Mouse (Mus musculus): ENCODE results near the gene Ntrk2. TPM values are rescaled to one million over a fixed set of nuclear protein-coding genes. Genes with fewer than 3 reads are reported as not detected.

Gene Ntrk2
- polyA plus RNA-seq, 1 experiment from 2014 or later, result 102 TPM

DNA sequence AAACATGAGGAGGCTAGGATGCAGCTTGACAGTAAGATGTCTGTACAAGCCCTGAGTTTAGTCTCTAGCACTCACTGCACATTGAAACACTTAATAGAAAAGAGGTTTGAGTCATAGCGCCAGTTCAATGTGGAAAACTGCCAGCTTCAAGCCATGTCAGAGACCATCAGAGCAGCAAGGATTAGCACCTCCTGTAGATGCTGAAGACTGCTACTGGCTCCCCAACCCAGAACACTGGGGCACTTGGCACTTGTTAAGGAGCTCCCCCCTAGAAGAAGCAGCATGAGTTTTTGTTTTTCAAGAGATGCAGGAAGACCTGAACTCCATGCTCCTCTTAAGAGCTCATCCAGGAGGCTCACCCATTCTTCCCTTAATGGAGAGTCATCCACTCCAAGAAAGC lies 251.5 kb downstream of the Ntrk2 start:
- no peak for ATAC-seq
- H3K9me3 ChIP-seq (ENCODE audit: control insufficient read depth, low read length), result no peaks in the 10 kb centered on the region
- H3K36me3 ChIP-seq (ENCODE audit: control insufficient read depth, insufficient read depth), result no peaks in the 10 kb centered on the region
- no peaks in the 10 kb centered on the region for H3K27me3 ChIP-seq (replicated peaks; ENCODE audit: control insufficient read depth, insufficient read depth, low read length)
- WGBS, result 77% methylated on average over 1 of the region's 1 CpGs
- H3K4me1 ChIP-seq (replicated peaks; ENCODE audit: control insufficient read depth, insufficient read depth, low read length), result no peaks in the 10 kb centered on the region
- no peak overlapping the region for H3K4me2 ChIP-seq (ENCODE audit: low read length)
- no peak overlapping the region for H3K27ac ChIP-seq (ENCODE audit: low read length)
- H3K9ac ChIP-seq (replicated peaks; ENCODE audit: low read depth, low read length), result no peak overlapping the region
- no peak overlapping the region for H3K4me3 ChIP-seq (replicated peaks; ENCODE audit: low read length)

DNA sequence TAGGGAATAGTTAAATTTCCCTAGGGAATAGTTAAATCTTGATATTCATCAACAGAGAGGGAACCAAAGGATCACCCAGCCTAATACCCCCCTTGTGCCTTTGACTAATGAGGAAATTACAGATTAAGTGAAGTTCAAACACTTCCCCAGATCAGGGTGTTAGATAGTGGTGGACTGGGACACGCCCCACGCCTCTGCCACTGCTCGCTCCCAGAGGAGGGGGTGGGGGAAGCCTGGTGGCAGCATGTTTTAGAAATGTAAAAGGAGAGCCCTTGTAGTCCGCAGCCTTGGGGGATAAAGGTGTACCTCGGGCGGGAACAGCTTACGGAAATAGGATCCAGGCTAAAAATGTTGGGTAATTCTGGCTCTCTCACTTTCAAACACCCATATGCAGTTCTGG lies 252.7 kb downstream of the Ntrk2 start:
- ATAC-seq, result no peak
- no peaks in the 10 kb centered on the region for H3K36me3 ChIP-seq (ENCODE audit: control insufficient read depth, insufficient read depth)
- H3K4me1 ChIP-seq (replicated peaks; ENCODE audit: control insufficient read depth, insufficient read depth, low read length), result no peaks in the 10 kb centered on the region
- H3K27me3 ChIP-seq (replicated peaks; ENCODE audit: control insufficient read depth, insufficient read depth, low read length), result no peaks in the 10 kb centered on the region
- WGBS, result 49% methylated on average over 7 of the region's 7 CpGs
- no peak overlapping the region for H3K9ac ChIP-seq (replicated peaks; ENCODE audit: low read depth, low read length)
- H3K27ac ChIP-seq (ENCODE audit: low read length), result no peak overlapping the region
- H3K9me3 ChIP-seq (ENCODE audit: control insufficient read depth, low read length), result no peaks in the 10 kb centered on the region
- no peak overlapping the region for H3K4me3 ChIP-seq (replicated peaks; ENCODE audit: low read length)
- no peak overlapping the region for H3K4me2 ChIP-seq (ENCODE audit: low read length)

GRCm38 (mm10) chr13:59065677-59066076 lies 259.3 kb downstream of the Ntrk2 start:
- Histone ChIP-seq H3K4me2 (ENCODE audit: low read length) (no peak overlapping the region), H3K27ac (ENCODE audit: low read length) (0 out of 2 replicates have a peak overlapping the region, but pooled peaks have one; percentile 0), H3K9me3 (ENCODE audit: control insufficient read depth, low read length) (no peaks in the 10 kb centered on the region), H3K9ac (replicated peaks; ENCODE audit: low read depth, low read length) (no peak overlapping the region), H3K27me3 (replicated peaks; ENCODE audit: control insufficient read depth, insufficient read depth, low read length) (no peaks in the 10 kb centered on the region), H3K36me3 (ENCODE audit: control insufficient read depth, insufficient read depth) (no peaks in the 10 kb centered on the region; the same call in 1 of the 2 replicates), H3K4me1 (replicated peaks; ENCODE audit: control insufficient read depth, insufficient read depth, low read length) (no peaks in the 10 kb centered on the region), H3K4me3 (replicated peaks; ENCODE audit: low read length) (no peak overlapping the region)
- ATAC-seq, result peak; percentile 88
- WGBS, result 18% methylated on average over 3 of the region's 3 CpGs

DNA sequence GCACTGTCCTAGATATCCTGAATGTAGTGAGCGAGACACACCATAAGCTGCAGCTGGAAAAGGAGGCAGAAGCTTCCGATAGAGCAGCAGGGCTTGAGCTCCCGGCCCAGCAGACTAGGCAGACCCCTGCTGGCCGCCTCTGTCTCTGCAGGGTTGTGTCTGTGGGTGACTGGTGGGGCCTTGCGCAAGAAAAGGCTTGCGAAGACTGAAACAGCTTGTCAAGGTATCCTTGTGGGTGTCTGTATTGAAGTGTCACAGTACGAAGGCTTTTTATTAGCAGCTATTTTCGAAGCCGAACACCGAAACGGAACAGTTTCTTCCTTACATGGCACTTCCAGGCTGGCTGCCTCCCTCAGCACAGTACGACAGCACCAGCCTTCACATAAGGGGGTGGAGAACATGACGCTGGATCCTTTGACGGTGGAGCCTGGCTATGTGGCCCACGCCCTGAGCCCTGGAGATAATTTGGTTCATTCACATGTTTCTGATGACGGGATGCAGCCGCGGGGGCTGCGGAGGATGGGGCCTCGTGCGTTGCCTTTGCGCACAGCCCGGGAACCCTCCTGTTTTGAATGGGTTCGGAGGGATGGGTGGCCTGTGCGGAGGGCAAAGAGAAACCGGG lies 267.4 kb downstream of the Ntrk2 start:
- ATAC-seq, result peak; percentile 94
- Histone ChIP-seq H3K36me3 (ENCODE audit: control insufficient read depth, insufficient read depth) (no peaks in the 10 kb centered on the region), H3K9ac (replicated peaks; ENCODE audit: low read depth, low read length) (peak overlapping the region; percentile 46; the same call in 1 of the 2 replicates), H3K4me3 (replicated peaks; ENCODE audit: low read length) (no peak overlapping the region), H3K27me3 (replicated peaks; ENCODE audit: control insufficient read depth, insufficient read depth, low read length) (no peaks in the 10 kb centered on the region), H3K4me2 (ENCODE audit: low read length) (peak overlapping the region; percentile 18; the same call in 1 of the 2 replicates), H3K4me1 (replicated peaks; ENCODE audit: control insufficient read depth, insufficient read depth, low read length) (peaks cover 10% of the 10 kb centered on the region), H3K9me3 (ENCODE audit: control insufficient read depth, low read length) (no peaks in the 10 kb centered on the region), H3K27ac (ENCODE audit: low read length) (no peak overlapping the region)
- WGBS, result 19% methylated on average over 26 of the region's 26 CpGs

DNA sequence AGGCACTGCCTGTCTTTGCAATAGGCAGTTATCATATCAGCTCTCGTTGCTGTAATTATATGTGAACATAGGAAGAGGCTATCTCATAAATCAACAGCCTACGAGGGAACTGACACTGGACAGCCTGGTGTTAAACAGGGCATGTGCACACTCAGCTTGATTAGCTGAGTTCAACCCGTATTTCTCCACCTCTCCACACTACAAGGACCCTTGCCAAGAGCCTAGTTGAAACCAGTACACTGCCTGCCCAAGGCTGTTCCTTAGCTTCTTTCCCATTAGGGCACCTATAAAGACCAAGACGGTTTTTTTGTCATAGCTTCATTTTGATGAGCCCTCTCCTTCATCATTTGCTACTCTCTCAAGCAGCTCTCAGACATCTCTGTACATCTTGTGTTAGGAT lies 270.1 kb downstream of the Ntrk2 start:
- no peak overlapping the region for H3K9ac ChIP-seq (replicated peaks; ENCODE audit: low read depth, low read length)
- no peaks in the 10 kb centered on the region for H3K9me3 ChIP-seq (ENCODE audit: control insufficient read depth, low read length)
- WGBS, result 78% methylated on average over 4 of the region's 4 CpGs
- H3K27me3 ChIP-seq (replicated peaks; ENCODE audit: control insufficient read depth, insufficient read depth, low read length), result no peaks in the 10 kb centered on the region
- no peak for ATAC-seq
- no peak overlapping the region for H3K4me2 ChIP-seq (ENCODE audit: low read length)
- no peak overlapping the region for H3K27ac ChIP-seq (ENCODE audit: low read length)
- H3K4me1 ChIP-seq (replicated peaks; ENCODE audit: control insufficient read depth, insufficient read depth, low read length), result peaks cover 12% of the 10 kb centered on the region
- H3K36me3 ChIP-seq (ENCODE audit: control insufficient read depth, insufficient read depth), result no peaks in the 10 kb centered on the region
- no peak overlapping the region for H3K4me3 ChIP-seq (replicated peaks; ENCODE audit: low read length)

DNA sequence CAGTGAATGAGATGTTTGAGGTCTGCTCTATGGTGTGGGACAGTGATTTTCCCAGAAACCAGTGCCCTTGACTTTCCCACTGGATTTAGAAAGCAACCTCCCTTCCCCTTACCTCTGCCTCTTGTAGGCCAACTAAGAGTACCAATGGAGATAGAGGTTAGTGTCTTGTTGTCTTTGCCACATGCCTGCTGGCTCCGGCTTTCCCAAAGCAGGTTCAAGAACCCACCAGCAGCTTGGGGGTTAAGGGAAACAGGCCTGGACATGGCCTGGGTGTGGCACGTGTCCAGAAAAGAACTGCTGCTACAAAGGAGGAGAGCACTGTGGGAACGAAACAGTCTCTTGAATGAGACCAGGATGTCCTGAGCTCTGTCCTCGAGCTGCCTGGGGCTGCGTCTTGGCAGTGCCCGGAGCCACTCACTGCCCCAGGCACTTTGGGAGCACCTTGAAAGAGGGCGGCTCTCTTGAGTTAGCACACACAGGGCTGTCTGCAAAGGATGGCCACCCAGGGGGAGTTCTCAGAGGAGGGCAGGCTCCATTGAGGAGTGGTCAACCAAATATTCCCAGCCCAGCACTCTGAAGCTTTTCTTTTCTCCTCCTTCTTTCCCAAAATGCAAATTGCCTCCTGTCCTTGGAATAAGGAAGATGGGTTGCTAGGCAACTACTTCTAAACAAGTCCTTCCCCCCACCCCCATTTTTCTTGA lies 273.5 kb downstream of the Ntrk2 start:
- peak; percentile 80 for ATAC-seq
- Histone ChIP-seq H3K27ac (ENCODE audit: low read length) (no peak overlapping the region), H3K9ac (replicated peaks; ENCODE audit: low read depth, low read length) (no peak overlapping the region), H3K4me3 (replicated peaks; ENCODE audit: low read length) (no peak overlapping the region), H3K36me3 (ENCODE audit: control insufficient read depth, insufficient read depth) (no peaks in the 10 kb centered on the region), H3K4me2 (ENCODE audit: low read length) (no peak overlapping the region), H3K27me3 (replicated peaks; ENCODE audit: control insufficient read depth, insufficient read depth, low read length) (no peaks in the 10 kb centered on the region), H3K4me1 (replicated peaks; ENCODE audit: control insufficient read depth, insufficient read depth, low read length) (peaks cover 2% of the 10 kb centered on the region; the same call in 1 of the 2 replicates), H3K9me3 (ENCODE audit: control insufficient read depth, low read length) (no peaks in the 10 kb centered on the region)
- WGBS, result 13% methylated on average over 7 of the region's 7 CpGs

GRCm38 (mm10) chr13:59080468-59080867 lies 274.1 kb downstream of the Ntrk2 start:
- Histone ChIP-seq H3K9me3 (ENCODE audit: control insufficient read depth, low read length) (no peaks in the 10 kb centered on the region), H3K4me3 (replicated peaks; ENCODE audit: low read length) (no peak overlapping the region), H3K36me3 (ENCODE audit: control insufficient read depth, insufficient read depth) (no peaks in the 10 kb centered on the region), H3K27ac (ENCODE audit: low read length) (no peak overlapping the region), H3K9ac (replicated peaks; ENCODE audit: low read depth, low read length) (no peak overlapping the region), H3K4me2 (ENCODE audit: low read length) (no peak overlapping the region), H3K4me1 (replicated peaks; ENCODE audit: control insufficient read depth, insufficient read depth, low read length) (peaks cover 2% of the 10 kb centered on the region; the same call in 1 of the 2 replicates), H3K27me3 (replicated peaks; ENCODE audit: control insufficient read depth, insufficient read depth, low read length) (no peaks in the 10 kb centered on the region)
- no peak for ATAC-seq
- WGBS, result 19% methylated on average over 5 of the region's 5 CpGs

DNA sequence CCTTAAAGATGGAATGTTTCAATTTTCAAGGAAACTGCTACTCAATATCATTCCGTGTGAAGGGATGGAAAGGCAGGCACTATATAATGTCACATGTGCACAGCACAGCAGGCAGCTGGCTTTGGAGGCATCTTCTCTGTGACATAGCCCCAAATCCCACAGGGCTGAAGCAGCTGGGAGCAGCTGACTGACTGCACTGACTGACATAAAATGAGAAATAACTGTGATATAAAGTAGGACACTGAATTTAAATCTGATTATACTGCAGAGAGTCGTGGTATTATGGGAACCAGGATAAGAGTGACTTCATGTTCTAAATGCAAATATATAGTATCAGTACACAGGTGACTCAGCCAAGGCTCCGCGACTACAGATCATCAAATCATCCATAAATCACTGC lies 282.6 kb downstream of the Ntrk2 start:
- 86% methylated on average over 4 of the region's 4 CpGs for WGBS
- Histone ChIP-seq H3K4me1 (replicated peaks; ENCODE audit: control insufficient read depth, insufficient read depth, low read length) (peaks cover 27% of the 10 kb centered on the region), H3K27me3 (replicated peaks; ENCODE audit: control insufficient read depth, insufficient read depth, low read length) (no peaks in the 10 kb centered on the region), H3K4me2 (ENCODE audit: low read length) (no peak overlapping the region), H3K4me3 (replicated peaks; ENCODE audit: low read length) (no peak overlapping the region), H3K36me3 (ENCODE audit: control insufficient read depth, insufficient read depth) (no peaks in the 10 kb centered on the region), H3K9ac (replicated peaks; ENCODE audit: low read depth, low read length) (no peak overlapping the region), H3K27ac (ENCODE audit: low read length) (peak overlapping the region; percentile 13; the same call in 1 of the 2 replicates), H3K9me3 (ENCODE audit: control insufficient read depth, low read length) (no peaks in the 10 kb centered on the region)
- no peak for ATAC-seq

DNA sequence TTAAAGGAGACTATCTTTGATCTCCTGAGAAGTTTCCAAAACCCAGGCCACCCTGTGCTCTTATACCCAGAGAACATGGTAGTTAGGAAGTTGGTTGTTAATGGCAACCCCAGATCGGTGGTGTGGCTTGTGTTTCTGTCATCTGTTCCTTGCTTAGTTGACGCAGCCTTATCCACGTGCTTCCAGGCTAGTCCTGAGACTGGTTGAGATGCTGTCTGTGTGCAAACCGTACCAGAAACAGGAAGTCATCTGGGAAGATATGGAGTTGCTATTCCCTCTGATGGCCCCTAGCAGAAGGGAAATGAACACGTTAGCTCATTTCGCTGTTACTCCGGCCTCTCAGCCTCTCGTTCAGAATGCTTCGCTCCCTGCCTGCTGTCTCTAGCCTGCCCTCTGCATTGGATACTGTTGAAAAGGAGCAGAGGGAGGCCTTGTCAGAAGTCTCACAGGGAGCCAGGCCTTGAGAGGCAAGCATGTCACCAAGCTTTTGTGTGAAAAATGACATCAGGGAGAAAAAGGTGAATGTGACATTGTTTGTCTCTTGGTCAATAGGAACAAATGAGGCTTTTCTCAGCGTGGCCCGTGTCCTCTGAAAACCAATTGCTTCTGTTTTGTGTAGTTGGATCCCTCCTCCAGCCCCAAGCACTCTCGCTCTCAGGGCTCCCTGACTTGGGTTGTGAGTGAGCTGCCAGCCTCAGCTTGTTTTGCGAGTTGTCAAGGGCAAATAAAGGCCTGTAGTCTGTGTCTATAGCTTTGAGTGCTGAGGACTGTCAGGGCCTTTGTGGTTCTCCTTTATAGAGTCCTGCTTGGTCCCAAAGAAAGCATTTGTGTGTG lies 285.0 kb downstream of the Ntrk2 start:
- 8% methylated on average over 13 of the region's 13 CpGs for WGBS
- no peak overlapping the region for H3K4me3 ChIP-seq (replicated peaks; ENCODE audit: low read length)
- H3K9me3 ChIP-seq (ENCODE audit: control insufficient read depth, low read length), result no peaks in the 10 kb centered on the region
- peaks cover 38% of the 10 kb centered on the region for H3K4me1 ChIP-seq (replicated peaks; ENCODE audit: control insufficient read depth, insufficient read depth, low read length)
- peak; percentile 74 for ATAC-seq
- peak overlapping the region; percentile 88 for H3K27ac ChIP-seq (ENCODE audit: low read length)
- no peak overlapping the region for H3K4me2 ChIP-seq (ENCODE audit: low read length)
- H3K27me3 ChIP-seq (replicated peaks; ENCODE audit: control insufficient read depth, insufficient read depth, low read length), result no peaks in the 10 kb centered on the region
- H3K9ac ChIP-seq (replicated peaks; ENCODE audit: low read depth, low read length), result peak overlapping the region; percentile 39
- no peaks in the 10 kb centered on the region for H3K36me3 ChIP-seq (ENCODE audit: control insufficient read depth, insufficient read depth)

All from forebrain, embryonic 16.5 days (tissue).